Mouse (Mus musculus) intestine, postnatal 0 days (tissue): Measurements from ENCODE around the gene Ccdc177. TPM values are rescaled to one million over a fixed set of nuclear protein-coding genes. Genes with fewer than 3 reads are reported as not detected.

Experiments used
- ATAC-seq: fragments of 200-750 bp; cut with Nextera tagmentation; 2 replicates; pipeline ENCODE4 v1.8.0; 2017; ENCODE audit warnings: mild to moderate bottlenecking, moderate TSS enrichment, moderate library complexity
- H3K27ac ChIP-seq: fragments of 300-500 bp; sonication (generic); 2 replicates; pipeline ENCODE4 v1.5.1; 2014; ENCODE audit warnings: mild to moderate bottlenecking, low read depth, low read length, moderate library complexity
- H3K27me3 ChIP-seq: fragments of 300-500 bp; sonication (generic); replicated peaks from 2 replicates; pipeline ENCODE4 v1.6.1; 2014; ENCODE audit warnings: low read length, mixed read lengths; ENCODE audit not compliant: control insufficient read depth, insufficient read depth
- H3K36me3 ChIP-seq: fragments of 300-500 bp; sonication (generic); 2 replicates; pipeline ENCODE4 v1.6.1; 2014; ENCODE audit warnings: mild to moderate bottlenecking, moderate library complexity; ENCODE audit not compliant: control insufficient read depth, insufficient read depth
- H3K4me1 ChIP-seq: fragments of 300-500 bp; sonication (generic); replicated peaks from 2 replicates; pipeline ENCODE4 v1.6.1; 2014; ENCODE audit warnings: antibody characterized with exemption, low read length, mixed read lengths; ENCODE audit not compliant: control insufficient read depth, insufficient read depth
- H3K4me2 ChIP-seq: fragments of 300-500 bp; sonication (generic); replicated peaks from 2 replicates; pipeline ENCODE4 v1.6.1; 2014; ENCODE audit warnings: low read depth, mild to moderate bottlenecking, moderate library complexity
- H3K4me3 ChIP-seq: fragments of 300-500 bp; sonication (generic); 2 replicates; pipeline ENCODE4 v1.5.1; 2014; ENCODE audit warnings: low read depth, low read length
- H3K9ac ChIP-seq: fragments of 300-500 bp; sonication (generic); 2 replicates; pipeline ENCODE4 v1.6.1; 2014; ENCODE audit warnings: mild to moderate bottlenecking, low read depth, low read length
- H3K9me3 ChIP-seq: fragments of 300-500 bp; sonication (generic); 2 replicates; pipeline ENCODE4 v1.6.1; 2016; ENCODE audit warnings: mixed run types; ENCODE audit not compliant: control insufficient read depth
- CTCF ChIP-seq: sonication (generic); IDR thresholded peaks from 2 replicates; pipeline ENCODE4 v1.5.1; 2016; ENCODE audit warnings: low read depth, mild to moderate bottlenecking, control low read depth, antibody characterized with exemption, moderate library complexity
- WGBS: fragments of 180-500 bp; shearing (Covaris S2); extraction: QIAGEN DNeasy Blood & Tissue Kit; methylation state at CpG from one replicate; pipeline ENCODE4 v1.1.7; 2014; 5-methylcytosine and 5-hydroxymethylcytosine counted together
- polyA plus RNA-seq: library from polyadenylated mRNA; unstranded; fragments of >200 nt; fragmentation: Nextera tagmentation; extraction: Ambion mirVana; gene quantifications from 2 replicates; pipeline ENCODE4 v1.2.1, GENCODE M21; 2015

Gene Ccdc177
- polyA plus RNA-seq, 1 experiment from 2014 or later = 0.03 TPM

DNA sequence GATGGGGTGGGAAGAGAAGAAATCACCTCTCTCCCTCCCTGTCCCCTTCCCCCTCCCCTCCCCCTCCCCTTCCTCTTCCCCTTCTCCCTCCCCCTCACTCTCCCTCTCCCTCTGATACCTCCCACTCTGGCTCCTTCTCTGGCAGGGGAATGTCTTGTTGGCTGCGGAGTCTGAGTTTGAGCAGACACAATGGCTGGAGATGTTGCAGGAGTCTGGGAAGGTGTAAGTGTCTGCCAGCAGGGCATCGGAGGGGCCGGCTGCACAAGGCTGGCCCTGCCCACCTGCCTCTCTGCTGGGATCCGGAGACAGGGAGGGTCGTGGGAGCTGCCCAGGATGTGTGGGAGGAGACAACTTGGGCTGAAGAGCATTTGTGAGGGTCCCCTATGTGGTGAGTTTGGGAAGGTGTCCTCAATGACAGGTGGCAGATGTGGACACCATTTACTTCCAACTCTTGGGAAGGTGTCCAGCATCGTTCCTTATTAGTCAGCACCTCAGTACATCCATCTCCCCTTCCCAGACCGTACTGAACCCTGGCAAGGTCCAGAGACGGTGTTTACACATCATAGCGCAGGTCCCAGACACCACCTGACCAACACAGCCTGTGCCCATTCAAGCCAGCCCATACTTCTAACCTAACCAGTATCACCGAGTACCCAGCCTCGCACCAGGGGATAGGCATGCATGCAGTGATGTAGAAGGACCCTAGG, 54.1 kb downstream of the Ccdc177 start:
- no peaks in the 10 kb centered on the region for H3K27me3 ChIP-seq
- no peaks in the 10 kb centered on the region for H3K9me3 ChIP-seq

More for the DNA sequence above, 54.1 kb downstream of the Ccdc177 start:
- no peak overlapping the region for H3K9ac ChIP-seq
- H3K4me3 ChIP-seq = no peak overlapping the region
- H3K36me3 ChIP-seq = no peaks in the 10 kb centered on the region
- TF ChIP-seq CTCF = no peak
- H3K4me1 ChIP-seq = no peaks in the 10 kb centered on the region
- H3K4me2 ChIP-seq = no peak overlapping the region
- ATAC-seq = peak; percentile 37; the same call in 1 of the 2 replicates
- no peak overlapping the region for H3K27ac ChIP-seq
- WGBS = 47% methylated on average over 11 of the region's 11 CpGs

Other genes starting within 250 kb of the Ccdc177 start
- gene Galnt16, start 242.4 kb downstream of the Ccdc177 start, polyA plus RNA-seq = 3.7 and 4.2 TPM in 2 replicates
- 34.9 and 35.4 TPM in 2 replicates for gene Slc39a9, start 116.8 kb downstream of the Ccdc177 start, polyA plus RNA-seq
- 112 and 113 TPM in 2 replicates for gene Erh, start 116.3 kb downstream of the Ccdc177 start, polyA plus RNA-seq
- 1.5 and 1.9 TPM in 2 replicates for gene Plekhd1, start 68.1 kb downstream of the Ccdc177 start, polyA plus RNA-seq
- gene Susd6, start 29.8 kb upstream of the Ccdc177 start, polyA plus RNA-seq = 16.9 and 17.6 TPM in 2 replicates
- gene Srsf5, start 184.8 kb upstream of the Ccdc177 start, polyA plus RNA-seq = 261 and 328 TPM in 2 replicates
- 0.43 and 0.56 TPM in 2 replicates for gene Slc10a1, start 208.0 kb upstream of the Ccdc177 start, polyA plus RNA-seq